Mouse (Mus musculus) liver, embryonic 11.5 days (tissue): ENCODE data around the gene Zic1. TPM values are rescaled to one million over a fixed set of nuclear protein-coding genes. Genes with fewer than 3 reads are reported as not detected.

Source experiments
- ATAC-seq: fragments of 200-750 bp; cut with Nextera tagmentation; replicated peaks from 2 replicates; pipeline ENCODE4 v1.8.0; 2017; ENCODE audit warnings: moderate number of reproducible peaks, mild to moderate bottlenecking, moderate TSS enrichment, moderate library complexity; ENCODE audit not compliant: low FRiP score
- DNase-seq: peaks from one replicate; pipeline ENCODE4 v3.0.0-alpha.2; 2017; ENCODE audit warnings: low spot score
- H3K27ac ChIP-seq: fragments of 300-500 bp; sonication (generic); 2 replicates; pipeline ENCODE4 v1.5.1; 2014; ENCODE audit warnings: mild to moderate bottlenecking, low read depth, low read length, control low read depth
- H3K27me3 ChIP-seq: fragments of 300-500 bp; sonication (generic); replicated peaks from 2 replicates; pipeline ENCODE4 v1.6.1; 2014; ENCODE audit warnings: low read length, mixed read lengths; ENCODE audit not compliant: control insufficient read depth, insufficient read depth
- H3K36me3 ChIP-seq: fragments of 300-500 bp; sonication (generic); 2 replicates; pipeline ENCODE4 v1.6.1; 2014; ENCODE audit warnings: mild to moderate bottlenecking, low read length, moderate library complexity, mixed read lengths; ENCODE audit not compliant: control insufficient read depth, insufficient read depth
- H3K4me1 ChIP-seq: fragments of 300-500 bp; sonication (generic); replicated peaks from 2 replicates; pipeline ENCODE4 v1.6.1; 2014; ENCODE audit warnings: low read length, mixed read lengths; ENCODE audit not compliant: control insufficient read depth, insufficient read depth
- H3K4me2 ChIP-seq: fragments of 300-500 bp; sonication (generic); 2 replicates; pipeline ENCODE4 v1.6.1; 2014; ENCODE audit warnings: mild to moderate bottlenecking, control low read depth, moderate library complexity
- H3K4me3 ChIP-seq: fragments of 300-500 bp; sonication (generic); 2 replicates; pipeline ENCODE4 v1.5.1; 2014; ENCODE audit warnings: low read depth, low read length, control low read depth
- H3K9ac ChIP-seq: fragments of 300-500 bp; sonication (generic); 2 replicates; pipeline ENCODE4 v1.6.1; 2014; ENCODE audit warnings: low read depth, low read length, control low read depth
- H3K9me3 ChIP-seq: fragments of 300-500 bp; sonication (generic); 2 replicates; pipeline ENCODE4 v1.6.1; 2016; ENCODE audit warnings: low read length, inconsistent platforms, mixed read lengths; ENCODE audit not compliant: control insufficient read depth
- WGBS: fragments of 180-500 bp; shearing (Covaris S2); extraction: QIAGEN DNeasy Blood & Tissue Kit; methylation state at CpG from one replicate; pipeline ENCODE4 v1.1.7; 2014; 5-methylcytosine and 5-hydroxymethylcytosine counted together
- polyA plus RNA-seq: library from polyadenylated mRNA; unstranded; fragments of >200 nt; fragmentation: Nextera tagmentation; extraction: Ambion mirVana; gene quantifications from 2 replicates; pipeline ENCODE4 v1.2.1, GENCODE M21; 2014

Zic1 gene
- polyA plus RNA-seq, 1 experiment from 2014 or later: 0.04 TPM

GRCm38 (mm10) chr9:91373811-91374575 is 8.4 kb upstream of the Zic1 start:
- no peak overlapping the region for H3K4me2 ChIP-seq
- no peak overlapping the region for H3K4me3 ChIP-seq
- H3K4me1 ChIP-seq: no peaks in the 10 kb centered on the region
- no peak for ATAC-seq
- H3K9ac ChIP-seq: no peak overlapping the region
- H3K27ac ChIP-seq: no peak overlapping the region
- H3K9me3 ChIP-seq: no peaks in the 10 kb centered on the region
- WGBS: 24% methylated on average over 3 of the region's 3 CpGs
- no peaks in the 10 kb centered on the region for H3K36me3 ChIP-seq
- peak; percentile 14 for DNase-seq
- peaks cover 92% of the 10 kb centered on the region for H3K27me3 ChIP-seq

DNA sequence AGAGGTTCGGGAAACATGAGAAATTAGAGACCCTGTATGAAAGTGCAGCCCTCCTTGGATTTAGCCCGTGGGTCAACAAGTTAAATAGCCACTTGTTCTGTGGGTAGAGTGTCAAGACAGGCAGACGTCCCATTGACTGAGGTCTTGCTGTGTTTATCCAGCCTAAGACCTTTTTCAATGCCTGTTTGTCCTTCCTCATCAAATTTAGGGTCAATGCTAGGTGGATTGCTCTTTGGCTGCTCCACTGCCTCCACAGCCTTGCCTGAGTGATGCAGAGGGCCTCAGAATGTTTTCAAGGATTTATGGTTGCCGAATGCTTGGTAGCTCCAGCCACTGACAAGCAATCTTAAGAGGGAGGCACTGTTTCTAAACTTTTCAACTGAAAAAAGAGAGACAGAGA is 6.0 kb upstream of the Zic1 start:
- Histone ChIP-seq H3K27me3 (peaks cover 92% of the 10 kb centered on the region), H3K36me3 (no peaks in the 10 kb centered on the region), H3K4me1 (no peaks in the 10 kb centered on the region), H3K9me3 (no peaks in the 10 kb centered on the region), H3K4me3 (no peak overlapping the region), H3K4me2 (no peak overlapping the region), H3K27ac (no peak overlapping the region), H3K9ac (no peak overlapping the region)
- no peak for ATAC-seq
- 21% methylated on average over 4 of the region's 4 CpGs for WGBS
- DNase-seq: no peak

- Histone ChIP-seq H3K27me3 (peaks cover 92% of the 10 kb centered on the region), H3K4me2 (no peak overlapping the region), H3K27ac (no peak overlapping the region), H3K36me3 (no peaks in the 10 kb centered on the region), H3K4me3 (no peak overlapping the region), H3K9me3 (no peaks in the 10 kb centered on the region), H3K4me1 (no peaks in the 10 kb centered on the region), H3K9ac (no peak overlapping the region)
- no peak for DNase-seq
- no peak for ATAC-seq
These were observed 5.4 kb upstream of the Zic1 start for GRCm38 (mm10) chr9:91371011-91371410.

GRCm38 (mm10) chr9:91370191-91370708 is 4.6 kb upstream of the Zic1 start:
- ATAC-seq (no peak), DNase-seq (no peak)
- H3K4me2 ChIP-seq: no peak overlapping the region
- 20% methylated on average over 6 of the region's 6 CpGs for WGBS
- no peak overlapping the region for H3K9ac ChIP-seq
- H3K4me3 ChIP-seq: no peak overlapping the region
- no peaks in the 10 kb centered on the region for H3K36me3 ChIP-seq
- no peaks in the 10 kb centered on the region for H3K9me3 ChIP-seq
- H3K27ac ChIP-seq: no peak overlapping the region
- H3K27me3 ChIP-seq: peaks cover 92% of the 10 kb centered on the region
- H3K4me1 ChIP-seq: no peaks in the 10 kb centered on the region

GRCm38 (mm10) chr9:91369293-91369991 is 3.8 kb upstream of the Zic1 start:
- Histone ChIP-seq H3K4me2 (no peak overlapping the region), H3K9ac (no peak overlapping the region), H3K27me3 (peaks cover 92% of the 10 kb centered on the region), H3K4me1 (no peaks in the 10 kb centered on the region), H3K27ac (no peak overlapping the region), H3K9me3 (no peaks in the 10 kb centered on the region), H3K4me3 (no peak overlapping the region), H3K36me3 (no peaks in the 10 kb centered on the region)
- DNase-seq (no peak), ATAC-seq (no peak)
- 5% methylated on average over 26 of the region's 26 CpGs for WGBS

GRCm38 (mm10) chr9:91368946-91369292 is 3.3 kb upstream of the Zic1 start:
- peaks cover 93% of the 10 kb centered on the region for H3K27me3 ChIP-seq
- 4% methylated on average over 13 of the region's 13 CpGs for WGBS
- no peaks in the 10 kb centered on the region for H3K4me1 ChIP-seq
- no peak overlapping the region for H3K9ac ChIP-seq
- H3K36me3 ChIP-seq: no peaks in the 10 kb centered on the region
- DNase-seq (no peak), ATAC-seq (no peak)
- no peak overlapping the region for H3K4me3 ChIP-seq
- no peak overlapping the region for H3K27ac ChIP-seq
- H3K4me2 ChIP-seq: no peak overlapping the region
- H3K9me3 ChIP-seq: no peaks in the 10 kb centered on the region

DNA sequence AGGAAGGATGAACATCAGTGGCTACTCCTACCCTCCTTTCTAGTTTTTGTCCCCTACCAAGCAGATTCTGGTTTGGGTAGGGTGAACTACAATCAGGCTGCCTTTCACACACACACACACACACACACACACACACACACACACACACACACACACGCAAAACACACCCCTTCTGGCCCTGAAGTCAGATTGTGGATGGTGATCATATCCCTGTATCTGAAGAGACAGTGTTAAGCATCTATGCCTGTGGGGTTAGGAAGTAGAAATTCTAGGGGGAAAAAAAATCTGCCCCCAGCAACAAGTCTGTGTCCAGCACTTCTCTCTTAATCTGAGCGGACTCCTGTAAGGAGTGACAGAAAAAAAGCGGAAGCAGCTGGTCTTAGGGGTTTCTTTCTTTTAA is 2.5 kb upstream of the Zic1 start:
- ATAC-seq (no peak), DNase-seq (no peak)
- Histone ChIP-seq H3K4me1 (no peaks in the 10 kb centered on the region), H3K4me2 (no peak overlapping the region), H3K36me3 (no peaks in the 10 kb centered on the region), H3K4me3 (no peak overlapping the region), H3K27ac (no peak overlapping the region), H3K9ac (no peak overlapping the region), H3K9me3 (no peaks in the 10 kb centered on the region), H3K27me3 (peaks cover 97% of the 10 kb centered on the region)
- WGBS: 6% methylated on average over 3 of the region's 3 CpGs

DNA sequence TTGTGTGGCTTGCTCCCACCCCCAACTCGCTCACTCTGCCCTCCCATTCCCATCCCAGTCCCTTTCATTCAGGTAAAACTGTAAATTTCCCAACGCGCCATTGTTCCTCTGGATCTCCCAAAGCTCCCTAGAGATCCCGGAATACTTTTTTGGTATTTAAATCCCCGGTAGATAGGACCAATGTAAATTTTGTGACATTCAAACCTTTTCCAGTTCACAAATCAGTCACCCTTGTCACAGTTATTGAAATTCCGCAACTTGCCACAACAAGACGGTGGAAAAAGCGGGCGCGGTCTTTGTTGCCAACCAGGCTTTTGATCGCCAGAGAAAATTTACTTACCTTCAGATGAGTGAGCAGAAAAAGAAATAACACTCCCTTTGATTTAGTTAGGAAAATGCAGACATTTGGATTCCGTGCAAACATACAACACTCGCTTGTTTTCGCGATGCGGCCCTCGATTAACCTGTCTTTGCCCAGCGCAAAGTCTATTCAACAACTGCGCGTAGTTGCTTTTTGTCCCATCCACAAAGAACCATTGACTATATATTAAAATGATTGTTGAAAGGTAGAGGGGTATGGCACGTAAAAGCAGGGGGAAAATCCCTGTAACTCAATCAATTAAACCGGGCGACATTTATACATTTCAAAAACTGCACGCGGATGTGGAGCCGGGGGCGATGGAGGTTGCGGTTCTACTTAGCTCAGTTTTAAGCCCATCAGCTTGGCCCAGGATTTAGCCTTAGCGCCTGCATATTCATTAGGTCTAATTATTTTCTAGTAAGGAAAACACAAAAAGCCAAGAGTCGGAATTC is 1.6 kb upstream of the Zic1 start:
- no peak overlapping the region for H3K9ac ChIP-seq
- ATAC-seq (no peak), DNase-seq (no peak)
- no peak overlapping the region for H3K4me2 ChIP-seq
- peaks cover 99% of the 10 kb centered on the region for H3K27me3 ChIP-seq
- no peaks in the 10 kb centered on the region for H3K9me3 ChIP-seq
- no peaks in the 10 kb centered on the region for H3K36me3 ChIP-seq
- H3K4me1 ChIP-seq: no peaks in the 10 kb centered on the region; the same call in 1 of the 2 replicates
- no peak overlapping the region for H3K27ac ChIP-seq
- 3% methylated on average over 30 of the region's 30 CpGs for WGBS
- no peak overlapping the region for H3K4me3 ChIP-seq
